In the genomic region with DNA sequence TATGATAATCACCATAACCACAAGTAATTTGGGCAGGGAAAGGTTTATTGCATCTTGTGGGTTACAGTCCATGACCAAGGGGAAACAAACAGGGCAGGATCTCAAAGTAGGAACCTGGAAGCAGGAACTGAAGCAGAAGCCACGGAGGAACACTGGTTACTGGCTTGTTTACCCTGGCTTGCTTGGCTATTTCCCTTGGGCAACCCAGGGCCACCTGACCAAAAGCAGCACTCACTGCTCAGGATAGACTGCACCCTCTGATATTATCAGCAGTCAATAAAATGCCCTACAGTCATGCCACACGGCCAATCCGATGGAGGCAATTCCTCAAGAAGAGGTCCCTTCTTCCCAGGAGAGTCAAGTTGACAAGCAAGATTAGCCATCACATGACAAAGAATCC, we compare ENCODE assay signal across 24 mouse cellular contexts. TPM values are rescaled to one million over a fixed set of nuclear protein-coding genes. Genes with fewer than 3 reads are reported as not detected.
DNase-seq lines count a peak whose midpoint lies in the region; ATAC-seq and TF ChIP-seq lines count a peak whose summit lies in the region.
"Had no signal": no experiment of that assay in that cellular context is flagged by ENCODE, and none has a peak within 500 bp of the region (broad histone marks: within the 10 kb centered on the region; RNA-seq: fewer than 3 reads in every experiment).

No protein-coding gene starts in this region.

- no peaks in the 10 kb centered on the region for H3K9me3 ChIP-seq in liver, embryonic 12.5 days (replicated peaks)
- H3K9me3 ChIP-seq in forebrain, embryonic 11.5 days (ENCODE audit: control insufficient read depth, low read length) = no peaks in the 10 kb centered on the region
- H3K9me3 ChIP-seq: forebrain, embryonic 10.5 days; hindbrain, embryonic 10.5 days; hindbrain, embryonic 13.5 days had no signal

- peak; percentile 72 for DNase-seq in liver, adult 2 months (ENCODE audit: extremely low read depth, low read depth, low spot score)
- DNase-seq in 416B (ENCODE audit: low read depth) = peak; percentile 26
- DNase-seq in natural killer cell, adult 2 months (ENCODE audit: low spot score in 2 of 2) = no peak
- no peak for DNase-seq in forebrain, embryonic 11.5 days (ENCODE audit: low spot score)
- DNase-seq: adrenal gland, adult 2 months; adrenal gland, postnatal 14 days; cerebellum, adult 11 months; cerebellum, adult 2 months; cerebellum, postnatal 10 days; cerebellum, postnatal 36 days; gastrocnemius, postnatal 25 days; heart, postnatal 36 days had no signal

- TF ChIP-seq POLR2A in liver, adult 2 months (IDR thresholded peaks at IDR 0.05; ENCODE audit: extremely low read depth, insufficient read depth, low read length) = no peak

- H3K27me3 ChIP-seq in liver, adult 2 months (ENCODE audit: control insufficient read depth, insufficient read depth, low read length) = no peaks in the 10 kb centered on the region
- H3K27me3 ChIP-seq in liver, embryonic 12.5 days (replicated peaks) = no peaks in the 10 kb centered on the region; the same call in 1 of the 2 replicates
- no peaks in the 10 kb centered on the region for H3K27me3 ChIP-seq in forebrain, embryonic 11.5 days (ENCODE audit: control insufficient read depth, insufficient read depth, low read length)
- H3K27me3 ChIP-seq: hindbrain, embryonic 13.5 days had no signal

- no peak overlapping the region for H3K27ac ChIP-seq in liver, adult 2 months (replicated peaks; ENCODE audit: insufficient read depth, low read depth, low read length)
- no peak overlapping the region for H3K27ac ChIP-seq in liver, embryonic 12.5 days
- no peak overlapping the region for H3K27ac ChIP-seq in forebrain, embryonic 11.5 days (ENCODE audit: low read depth, low read length)
- H3K27ac ChIP-seq: forebrain, embryonic 10.5 days; hindbrain, embryonic 10.5 days; hindbrain, embryonic 13.5 days; hindbrain, postnatal 0 days had no signal

- no peak overlapping the region for H3K9ac ChIP-seq in liver, adult 2 months (ENCODE audit: low read depth, low read length)
- H3K9ac ChIP-seq in liver, embryonic 12.5 days = no peak overlapping the region
- H3K9ac ChIP-seq in forebrain, embryonic 11.5 days (ENCODE audit: low read length) = no peak overlapping the region
- H3K9ac ChIP-seq: hindbrain, embryonic 13.5 days had no signal

- peaks cover 12% of the 10 kb centered on the region for H3K4me1 ChIP-seq in liver, adult 2 months (ENCODE audit: control insufficient read depth, insufficient read depth, low read length)
- peaks cover 35% of the 10 kb centered on the region for H3K4me1 ChIP-seq in liver, embryonic 12.5 days
- H3K4me1 ChIP-seq in forebrain, embryonic 11.5 days (replicated peaks; ENCODE audit: control insufficient read depth, insufficient read depth, low read length) = peaks cover 3% of the 10 kb centered on the region; the same call in 1 of the 2 replicates

- no peaks in the 10 kb centered on the region for H3K79me2 ChIP-seq in liver, adult 2 months (ENCODE audit: control insufficient read depth, insufficient read depth, low read length)

- WGBS in liver, adult 2 months = 26% methylated on average over 3 of the region's 3 CpGs
- WGBS in liver, embryonic 12.5 days (ENCODE audit: insufficient replicate concordance) = 67% methylated on average over 3 of the region's 3 CpGs
- 91% methylated on average over 3 of the region's 3 CpGs for WGBS in forebrain, embryonic 11.5 days

- ATAC-seq in liver, embryonic 12.5 days = no peak
- peak; percentile 27 for ATAC-seq in granulocyte monocyte progenitor cell, adult 5-6 weeks (replicated peaks; ENCODE audit: poor library complexity, severe bottlenecking)
- ATAC-seq in monocyte, adult 5-6 weeks (replicated peaks; ENCODE audit: insufficient number of reproducible peaks, low FRiP score, low TSS enrichment, poor library complexity, severe bottlenecking) = peak; percentile 28
- ATAC-seq in forebrain, embryonic 11.5 days (replicated peaks; ENCODE audit: low FRiP score) = no peak
- ATAC-seq: CD4-positive, CD25-positive, alpha-beta regulatory T cell, adult 4 months; forebrain, embryonic 14.5 days; hindbrain, postnatal 0 days; inflammation-experienced regulatory T-cells, adult 6 months had no signal

- H3K4me3 ChIP-seq in liver, adult 2 months (ENCODE audit: insufficient read depth, low read depth, low read length) = no peak overlapping the region
- no peak overlapping the region for H3K4me3 ChIP-seq in liver, embryonic 12.5 days
- no peak overlapping the region for H3K4me3 ChIP-seq in forebrain, embryonic 11.5 days (ENCODE audit: low read depth, low read length)
- H3K4me3 ChIP-seq: forebrain, embryonic 10.5 days; hindbrain, embryonic 10.5 days; hindbrain, embryonic 13.5 days had no signal

- no peaks in the 10 kb centered on the region for H3K36me3 ChIP-seq in liver, adult 2 months (ENCODE audit: control insufficient read depth, insufficient read depth, low read length)
- no peaks in the 10 kb centered on the region for H3K36me3 ChIP-seq in liver, embryonic 12.5 days
- no peaks in the 10 kb centered on the region for H3K36me3 ChIP-seq in forebrain, embryonic 11.5 days (ENCODE audit: control insufficient read depth, insufficient read depth, low read length)
- H3K36me3 ChIP-seq: forebrain, embryonic 10.5 days; hindbrain, embryonic 10.5 days; hindbrain, embryonic 13.5 days had no signal

- H3K4me2 ChIP-seq in liver, embryonic 12.5 days = no peak overlapping the region
- H3K4me2 ChIP-seq in forebrain, embryonic 11.5 days (ENCODE audit: low read depth, low read length, severe bottlenecking) = no peak overlapping the region
- H3K4me2 ChIP-seq: heart, embryonic 11.5 days; hindbrain, embryonic 13.5 days had no signal

- no peak for TF ChIP-seq CTCF in liver, adult 2 months (IDR thresholded peaks at IDR 0.05; ENCODE audit: low read depth, low read length)

RNA-seq across cellular contexts. Expression of gene Cfap54, which starts 1.9 kb away (rescaled TPM):
- 0.27 and 0.65 TPM in 2 replicates for total RNA-seq in liver, adult 2 months (2014; rRNA removed)
- polyA plus RNA-seq in liver, adult 2 months (2012; rRNA removed) = 0.07 and 0.27 TPM in 2 replicates
- 0.12 TPM in 1 of 2 replicates, not detected in the other for polyA plus RNA-seq in liver, embryonic 12.5 days (2016; fragmentation: Nextera tagmentation; extraction: Ambion mirVana)
- total RNA-seq in granulocyte monocyte progenitor cell, adult 5-6 weeks (2014; fragmentation: Nextera tagmentation) = 0.11 and 1.4 TPM in 2 replicates
- 0.69 and 0.82 TPM in 2 replicates for total RNA-seq in granulocyte monocyte progenitor cell, adult 5-6 weeks (2017)
- 0.32 to 1.0 TPM (median 0.58 TPM) in 3 replicates for total RNA-seq in monocyte, adult 5-6 weeks (2017)
- polyA plus RNA-seq in forebrain, embryonic 11.5 days (2014; fragmentation: Nextera tagmentation; extraction: Ambion mirVana) = 1.1 and 1.5 TPM in 2 replicates
- polyA plus RNA-seq: embryonic facial prominence, embryonic 11.5 days had no signal

Comparison
In these comparisons a context has a peak if more than half of its experiments do, and no peak if none do; other contexts are left out.
1. DNase-seq: peak in liver, adult 2 months (single experiment) and 416B (single experiment); none in natural killer cell, adult 2 months (0 of 2) and forebrain, embryonic 11.5 days (single experiment).
2. ATAC-seq: peak in granulocyte monocyte progenitor cell, adult 5-6 weeks (single experiment) and monocyte, adult 5-6 weeks (single experiment); none in liver, embryonic 12.5 days (single experiment) and forebrain, embryonic 11.5 days (single experiment).